Mouse (Mus musculus): ENCODE measurements around the gene Arpc2.

Gene Arpc2

DNA sequence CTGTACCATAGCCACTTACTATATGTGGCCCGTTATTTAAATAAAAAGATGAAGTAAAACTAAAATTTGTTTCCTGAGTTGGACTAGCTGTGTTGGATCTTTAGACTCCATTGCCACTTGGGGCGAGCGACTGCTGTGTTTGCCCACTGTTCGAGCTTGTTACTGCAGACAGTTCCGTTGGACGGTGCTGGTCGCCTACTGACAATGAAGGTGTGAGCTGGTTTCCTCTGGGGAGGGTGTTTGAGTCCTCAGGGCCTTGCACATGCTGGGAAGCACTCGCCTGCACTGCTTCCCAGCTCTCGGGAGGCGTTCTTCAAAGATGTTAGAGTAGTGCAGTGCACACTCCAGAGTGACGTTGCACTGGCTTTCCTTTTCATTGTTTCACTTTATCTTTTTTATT, 3.7 kb downstream of the Arpc2 start:
- no peak for DNase-seq (ENCODE audit: low spot score)

DNA sequence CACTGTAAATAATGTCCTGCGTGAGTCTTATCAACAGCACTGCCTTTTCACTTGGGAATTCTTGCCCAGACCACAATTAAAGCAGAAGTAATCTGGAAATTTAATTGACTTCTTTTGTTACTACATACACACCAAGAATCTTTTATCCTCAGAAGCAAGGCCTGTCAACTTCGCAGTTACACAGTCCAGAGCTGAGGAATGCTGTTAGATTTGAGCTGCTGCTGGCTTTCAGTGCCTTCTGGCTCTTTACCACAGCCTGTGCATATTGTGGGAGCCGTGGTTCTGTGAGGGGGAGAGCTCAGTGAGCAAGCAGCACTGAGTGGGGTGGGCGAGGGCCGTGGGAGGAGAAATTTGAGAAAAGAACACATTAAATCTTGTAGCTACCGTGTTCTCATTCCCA, 4.4 kb downstream of the Arpc2 start:
- peak; percentile 72 for DNase-seq (ENCODE audit: low spot score)

GRCm38 (mm10) chr1:74240832-74241231, 4.9 kb downstream of the Arpc2 start:
- DNase-seq (ENCODE audit: low spot score): no peak

DNA sequence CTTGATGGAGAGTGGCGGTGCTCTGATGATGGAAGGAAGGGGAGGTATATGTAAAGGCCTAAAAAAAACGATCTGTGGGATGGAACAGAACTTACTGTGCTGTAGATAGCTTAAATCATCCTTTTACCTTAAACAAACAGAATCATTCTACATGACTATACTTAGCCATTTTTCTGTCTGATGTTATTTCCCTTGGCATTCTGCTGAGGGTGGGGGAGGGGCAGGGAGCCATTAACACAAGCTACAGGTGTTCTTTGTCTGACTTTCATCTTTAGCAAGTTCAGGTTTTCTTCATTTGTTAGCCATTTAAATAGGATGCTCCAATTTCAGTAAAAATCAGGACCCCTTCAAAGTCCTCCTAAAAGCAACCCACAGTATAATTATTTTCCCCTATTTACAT, 9.6 kb downstream of the Arpc2 start:
- DNase-seq (ENCODE audit: low spot score): no peak

GRCm38 (mm10) chr1:74248799-74249198, 12.9 kb downstream of the Arpc2 start:
- DNase-seq (ENCODE audit: low spot score): no peak

DNA sequence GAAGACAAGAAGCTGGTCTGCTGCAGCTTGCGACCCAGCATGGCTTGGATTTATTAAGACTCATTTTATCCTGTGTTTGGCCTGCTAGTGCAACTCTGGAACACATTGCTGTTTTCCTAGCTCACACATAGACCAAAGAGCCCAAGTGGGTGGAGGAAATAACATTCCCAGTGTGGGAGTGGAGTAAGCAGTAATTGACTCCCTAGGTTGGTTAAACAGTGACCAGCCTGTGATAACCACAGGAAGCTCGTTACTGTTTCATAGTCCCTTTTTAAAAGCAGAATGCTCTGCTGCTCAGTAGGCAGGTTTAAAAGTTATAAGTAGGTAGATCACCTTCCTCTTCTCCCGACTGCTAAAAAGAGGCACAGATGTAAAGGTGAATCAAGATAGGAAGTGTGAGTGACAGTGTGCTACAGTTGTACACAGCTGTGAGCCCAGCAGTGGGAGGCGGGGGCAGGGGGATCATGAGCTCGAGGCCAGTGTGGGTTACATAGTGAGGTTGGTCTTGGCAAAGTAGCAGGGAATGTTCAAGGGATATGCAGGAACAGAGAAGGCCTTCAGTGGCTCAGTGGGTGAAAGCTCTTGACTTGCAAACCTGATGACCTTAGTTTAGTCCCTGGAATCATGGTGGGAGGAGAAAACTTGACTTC, 13.6 kb downstream of the Arpc2 start:
- no peak for DNase-seq (ENCODE audit: low spot score)

GRCm38 (mm10) chr1:74250096-74250495, 14.2 kb downstream of the Arpc2 start:
- no peak for DNase-seq (ENCODE audit: low spot score)

DNA sequence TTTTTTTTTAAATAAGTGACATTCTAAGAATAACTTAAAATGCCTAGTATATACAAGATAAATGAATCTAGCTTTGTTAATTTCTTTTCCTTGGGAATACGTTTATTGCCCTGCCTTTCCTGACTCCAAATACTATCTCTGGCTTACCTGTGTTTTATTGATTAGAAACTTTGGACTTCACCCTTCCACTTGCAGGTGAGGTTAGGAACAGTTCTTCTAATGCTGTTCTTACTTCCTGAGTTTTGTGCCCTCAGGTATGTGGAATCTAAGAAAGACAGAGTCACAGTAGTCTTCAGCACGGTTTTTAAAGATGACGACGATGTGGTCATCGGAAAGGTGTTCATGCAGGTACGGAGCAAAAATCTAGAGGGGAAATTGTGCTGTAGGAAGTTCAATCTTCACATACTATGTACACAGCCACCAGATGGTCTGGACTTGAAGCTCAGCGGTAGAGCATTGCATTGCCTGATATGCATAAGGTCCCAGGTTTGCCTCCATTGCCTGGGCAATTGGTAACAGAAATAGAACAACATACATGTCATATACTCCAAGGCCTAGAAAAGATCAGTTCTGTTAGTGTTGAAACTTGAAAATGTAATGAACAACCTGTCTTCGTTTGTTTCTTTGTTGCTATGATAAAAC, 19.9 kb downstream of the Arpc2 start:
- DNase-seq (ENCODE audit: low spot score): no peak

DNA sequence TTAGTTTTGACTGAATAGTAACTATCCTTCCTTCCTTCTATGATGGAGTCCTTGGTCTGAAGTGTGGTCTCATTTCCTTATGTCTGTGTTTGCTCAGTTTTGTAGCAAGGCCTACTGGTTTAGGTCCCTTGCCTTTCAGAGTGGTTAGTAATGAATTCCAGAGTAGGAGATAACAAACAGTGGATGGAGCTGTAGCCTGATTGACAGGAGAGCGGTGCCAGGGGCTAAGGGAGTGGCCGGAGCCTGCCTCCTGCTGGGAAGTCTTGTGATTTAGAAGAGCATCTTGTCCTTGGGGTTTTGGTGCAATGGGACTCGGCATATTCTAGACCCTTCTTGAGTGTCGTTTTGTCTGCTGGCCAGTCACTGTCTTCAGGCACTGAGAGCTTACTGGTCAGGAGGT, 20.9 kb downstream of the Arpc2 start:
- no peak for DNase-seq (ENCODE audit: low spot score)

GRCm38 (mm10) chr1:74262510-74262909, 26.6 kb downstream of the Arpc2 start:
- DNase-seq (ENCODE audit: low spot score): no peak

DNA sequence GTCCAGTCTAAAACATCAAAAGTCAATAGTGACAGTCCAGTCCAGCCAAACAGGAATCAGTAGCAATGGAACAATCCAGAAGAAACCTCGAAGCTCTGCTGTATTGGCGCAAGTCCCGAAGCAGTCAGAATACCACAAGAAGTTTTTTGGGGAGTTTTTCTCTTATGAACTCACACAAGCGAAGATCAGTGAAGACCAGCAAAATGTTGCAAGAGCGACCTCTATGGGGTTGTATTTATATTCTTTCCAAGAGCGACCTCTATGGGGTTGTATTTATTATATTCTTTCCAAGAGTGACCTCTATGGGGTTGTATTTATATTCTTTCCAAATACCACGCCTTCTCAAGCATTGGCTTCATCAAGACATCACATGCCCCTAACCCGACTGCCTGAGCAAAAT, 32.9 kb downstream of the Arpc2 start:
- DNase-seq (ENCODE audit: low spot score): no peak

DNA sequence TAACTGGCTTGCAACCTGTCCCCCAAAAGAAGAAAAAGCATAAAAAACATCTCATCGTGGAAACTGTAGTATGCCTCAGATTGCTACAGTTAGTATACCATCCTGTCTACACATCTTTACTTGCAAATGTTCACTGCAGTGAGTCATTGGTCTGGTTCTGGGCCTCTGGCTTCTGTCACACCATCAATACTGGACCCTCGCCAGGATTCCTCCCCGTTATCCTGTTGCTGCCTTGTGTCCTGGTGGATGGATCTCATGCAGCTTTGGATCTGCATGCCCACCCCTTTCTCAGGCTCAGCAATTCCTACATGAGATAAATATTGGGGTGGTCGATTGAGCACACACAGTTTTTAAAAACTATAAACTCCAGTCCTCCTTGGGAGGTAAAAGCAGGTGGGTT, 35.8 kb downstream of the Arpc2 start:
- peak; percentile 27 for DNase-seq (ENCODE audit: low spot score)

- no peak for DNase-seq (ENCODE audit: low spot score)
Observed at GRCm38 (mm10) chr1:74275015-74275414, 39.1 kb downstream of the Arpc2 start.

DNA sequence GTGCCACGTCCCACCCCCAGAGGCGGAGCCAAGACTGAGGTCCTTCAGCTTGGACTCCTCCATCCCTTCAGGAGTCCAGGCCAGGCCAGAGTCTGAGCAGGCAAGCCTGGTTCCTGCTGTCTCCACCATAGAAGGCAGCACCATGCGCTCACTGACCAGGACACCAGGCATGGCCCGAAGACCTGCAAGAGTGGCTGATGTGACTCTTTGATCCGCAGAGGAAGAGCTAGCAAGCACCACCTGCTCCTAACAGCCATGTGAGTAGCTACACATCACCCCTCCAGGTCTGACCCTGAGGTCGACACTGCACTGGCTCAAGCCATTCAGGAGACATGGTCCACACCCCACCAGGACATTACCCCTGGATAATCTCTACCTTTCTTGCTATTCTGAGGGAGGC, 41.2 kb downstream of the Arpc2 start:
- DNase-seq (ENCODE audit: low spot score): no peak

- DNase-seq (ENCODE audit: low spot score): no peak
Observed at GRCm38 (mm10) chr1:74277883-74278537, 42.1 kb downstream of the Arpc2 start.

GRCm38 (mm10) chr1:74278538-74278937, 42.7 kb downstream of the Arpc2 start, which contains the start of gene Gpbar1:
Gpbar1 (plus strand) TSS chr1:74278550.
- DNase-seq (ENCODE audit: low spot score): no peak

DNA sequence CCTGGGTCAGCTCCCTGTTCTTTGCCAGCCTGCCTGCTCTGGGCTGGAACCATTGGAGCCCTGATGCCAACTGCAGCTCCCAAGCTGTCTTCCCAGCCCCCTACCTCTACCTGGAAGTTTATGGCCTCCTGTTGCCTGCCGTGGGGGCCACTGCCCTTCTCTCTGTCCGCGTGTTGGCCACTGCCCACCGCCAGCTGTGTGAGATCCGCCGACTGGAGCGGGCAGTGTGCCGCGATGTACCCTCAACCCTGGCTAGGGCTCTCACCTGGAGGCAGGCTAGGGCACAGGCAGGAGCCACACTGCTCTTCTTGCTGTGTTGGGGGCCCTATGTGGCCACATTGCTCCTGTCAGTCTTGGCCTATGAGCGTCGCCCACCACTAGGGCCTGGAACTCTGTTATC, 43.1 kb downstream of the Arpc2 start:
- DNase-seq (ENCODE audit: low spot score): no peak

GRCm38 (mm10) chr1:74280591-74281325, 44.9 kb downstream of the Arpc2 start:
- no peak for DNase-seq (ENCODE audit: low spot score)

- DNase-seq (ENCODE audit: low spot score): no peak
Observed at GRCm38 (mm10) chr1:74281372-74281771, 45.5 kb downstream of the Arpc2 start.

DNA sequence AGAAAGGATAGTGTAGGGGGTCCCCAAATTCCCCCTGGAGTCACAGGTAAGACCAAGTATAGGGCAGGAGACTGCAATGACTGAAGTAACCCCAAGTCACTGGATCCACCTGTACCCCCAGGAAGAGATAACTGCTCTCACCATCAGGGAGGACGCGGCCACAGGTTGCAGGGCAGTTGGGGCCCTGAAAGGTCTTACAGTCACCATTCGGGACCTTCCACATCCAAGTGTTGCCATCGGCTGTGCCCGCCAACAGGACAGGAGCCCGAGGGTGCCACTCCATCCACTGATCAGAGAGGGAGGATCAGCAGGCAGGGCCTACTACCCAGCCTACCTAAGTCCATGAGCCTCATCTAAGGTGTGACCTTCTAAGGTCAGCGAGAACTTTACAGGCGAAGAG, 46.0 kb downstream of the Arpc2 start:
- DNase-seq (ENCODE audit: low spot score): no peak

GRCm38 (mm10) chr1:74282896-74283625, 47.2 kb downstream of the Arpc2 start:
- no peak for DNase-seq (ENCODE audit: low spot score)
